Mouse (Mus musculus) thymus, adult 2 months (tissue): Measurements from ENCODE around the gene Ext2.

Source experiments
- CTCF ChIP-seq: fragments of 200-500 bp; IDR thresholded peaks from 2 replicates; pipeline ENCODE4 v1.5.1; 2012; ENCODE audit warnings: mild to moderate bottlenecking, control low read depth, low read length, moderate library complexity, borderline replicate concordance; ENCODE audit not compliant: control insufficient read depth, poor library complexity, insufficient read depth; ENCODE audit errors: extremely low read depth
- POLR2A ChIP-seq: fragments of 200-500 bp; IDR thresholded peaks from 2 replicates; pipeline ENCODE4 v1.6.1; 2012; ENCODE audit warnings: mild to moderate bottlenecking, low read length, control low read depth, moderate library complexity; ENCODE audit not compliant: control insufficient read depth, poor library complexity, insufficient read depth; ENCODE audit errors: extremely low read depth

DNA sequence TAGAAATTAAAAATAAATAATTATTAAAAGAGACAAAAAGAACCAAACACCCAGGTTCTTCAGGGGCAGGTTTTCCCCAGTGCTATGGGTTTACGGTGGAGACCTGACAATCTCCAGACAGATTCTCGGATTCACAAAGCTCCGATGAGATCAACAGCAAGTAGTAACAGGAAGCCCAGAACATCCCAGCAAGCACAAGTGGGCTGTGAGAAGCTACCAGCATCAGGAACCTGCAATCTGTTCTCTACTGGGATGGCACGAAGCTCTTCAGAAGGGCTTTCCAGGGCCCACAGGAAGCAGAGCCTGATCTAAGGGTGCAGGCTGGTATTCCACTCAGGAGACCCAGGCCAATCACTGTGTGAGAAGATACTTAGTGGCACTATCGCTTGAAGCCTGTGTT, 33.8 kb downstream of the Ext2 start:
- TF ChIP-seq POLR2A: no peak
- no peak for TF ChIP-seq CTCF
